Mouse (Mus musculus) testis, adult 2 months (tissue): ENCODE measurements at regions not wholly inside any gene's neighbourhood (a gene's known extent, or its start where the extent isn't known, plus 50 kb on each side); places are given as distances from the start of the nearest gene placed in this dataset.

Source experiments
- CTCF ChIP-seq: fragments of 200-500 bp; IDR thresholded peaks from 2 replicates; pipeline ENCODE4 v1.5.1; 2012; ENCODE audit warnings: low read depth, mild to moderate bottlenecking, inconsistent platforms, low read length, moderate library complexity; ENCODE audit not compliant: control insufficient read depth, insufficient read depth, insufficient replicate concordance
- POLR2A ChIP-seq: fragments of 200-500 bp; IDR thresholded peaks from 2 replicates; pipeline ENCODE4 v1.6.1; 2012; ENCODE audit warnings: low read depth, mild to moderate bottlenecking, inconsistent platforms, low read length, moderate library complexity; ENCODE audit not compliant: control insufficient read depth

DNA sequence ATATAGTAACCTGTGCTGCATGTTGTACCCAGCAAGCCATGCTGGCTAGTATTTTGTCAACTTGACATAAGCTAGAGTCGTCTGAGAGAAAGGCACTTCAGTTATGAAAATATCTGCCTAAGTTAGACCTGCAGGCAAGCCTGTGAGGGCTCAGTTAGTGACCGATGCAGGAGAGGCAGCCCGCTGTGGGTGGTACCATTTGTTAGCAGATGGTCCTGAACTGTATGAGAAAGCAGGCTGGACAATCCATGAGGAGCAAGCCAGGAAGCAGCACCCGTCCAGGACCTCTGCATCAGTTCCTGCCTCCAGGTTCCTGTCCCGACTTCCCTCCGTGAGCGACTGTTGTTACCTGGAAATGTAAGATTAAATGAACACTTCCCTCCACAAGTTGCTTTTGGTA, 440.9 kb upstream of the Kif2a start:
- no peak for TF ChIP-seq POLR2A
- TF ChIP-seq CTCF = no peak
